Mouse (Mus musculus) liver, embryonic 14.5 days (tissue): Measurements from ENCODE around the gene Ccdc146.

Source experiments
- CTCF ChIP-seq: IDR thresholded peaks from 2 replicates; pipeline ENCODE4 v1.5.1; 2016; ENCODE audit warnings: antibody characterized with exemption, low read depth, control low read depth
- EP300 ChIP-seq: IDR thresholded peaks from 2 replicates; pipeline ENCODE4 v1.6.1; 2016; ENCODE audit warnings: antibody characterized with exemption, low read depth

- no peak for TF ChIP-seq CTCF
- TF ChIP-seq EP300, result no peak
These were observed 51.8 kb downstream of the Ccdc146 start, which contains the start of gene Fgl2 for GRCm38 (mm10) chr5:21372493-21373179.
